Mouse (Mus musculus) frontal cortex, postnatal 14 days (tissue): ENCODE measurements around the gene Kif19a.

Experiments
- DNase-seq, 2 experiments: peaks; one replicate each; pipeline ENCODE4 v3.0.0; 2022; ENCODE audit warnings: low spot score in 2 of 2

Kif19a gene

DNA sequence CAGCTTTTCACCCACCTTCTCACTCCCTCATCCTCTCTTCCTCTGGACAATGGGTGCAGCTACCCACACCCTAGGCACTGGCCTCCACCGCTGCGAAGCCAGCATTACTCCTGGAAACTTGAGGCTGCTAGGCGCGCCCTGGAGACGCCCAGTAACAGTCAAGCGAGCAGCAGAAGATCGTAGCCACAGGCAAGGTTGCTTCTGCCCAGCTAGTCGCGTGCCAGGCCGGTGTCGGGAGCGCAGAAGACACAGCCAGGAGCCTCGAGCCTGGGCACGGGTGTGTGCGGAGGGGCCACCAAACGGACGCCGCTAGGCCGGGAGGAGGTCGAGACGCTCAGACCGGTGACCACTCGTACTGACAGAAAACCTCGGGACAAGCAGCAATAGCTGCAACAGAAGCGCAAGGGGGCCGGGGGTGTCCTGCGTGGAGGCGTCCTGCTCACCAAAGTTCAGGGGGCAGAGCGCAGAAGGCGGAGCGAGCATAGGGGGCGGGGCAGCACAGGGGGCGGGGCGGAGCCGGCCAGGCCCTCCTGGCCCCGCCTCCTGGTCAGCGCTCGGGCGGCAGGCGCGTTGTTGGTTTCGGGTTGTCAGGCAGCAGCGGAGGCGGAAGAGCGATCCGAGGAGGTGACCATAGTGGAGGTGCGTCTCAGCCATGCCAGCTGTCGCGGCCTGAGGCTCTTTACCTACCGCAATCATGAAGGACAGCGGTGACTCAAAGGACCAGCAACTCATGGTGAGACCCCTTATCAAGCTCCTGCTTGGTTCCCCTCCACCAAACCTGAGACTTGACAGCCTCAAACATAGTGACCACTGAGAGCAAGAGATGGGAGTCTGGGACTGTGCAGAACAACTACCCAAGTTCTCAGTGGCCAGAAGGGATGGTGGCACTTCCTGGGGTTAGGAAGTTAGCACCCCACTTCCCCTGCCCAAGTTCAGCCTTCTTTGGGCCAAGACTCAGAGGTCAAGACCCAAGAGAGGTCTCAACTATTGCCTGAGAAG is at the start of gene Kif19a:
Kif19a (plus strand) TSS at position 569 of the 999 bp plus-strand sequence.
- no peak for DNase-seq

DNA sequence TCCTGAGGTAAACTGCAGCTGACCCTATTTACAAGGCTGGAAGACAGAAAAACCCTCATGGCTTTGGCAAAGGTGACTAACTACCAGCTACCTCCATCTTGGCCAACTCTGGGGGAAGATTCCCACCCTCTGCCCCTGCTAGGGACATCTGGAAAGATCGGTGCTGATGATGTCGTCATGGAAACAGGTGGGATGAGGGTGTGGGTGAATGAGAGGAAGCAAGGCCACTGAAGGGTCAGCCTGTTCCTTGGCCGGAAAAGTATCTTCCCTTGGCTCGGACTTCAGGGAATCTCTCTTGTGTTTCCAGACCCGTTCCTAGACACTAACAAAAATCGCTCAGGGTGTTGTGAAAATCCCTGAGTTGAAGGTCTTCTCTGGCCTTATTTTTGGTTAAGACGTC is 49.7 kb upstream of the Kif19a start:
- no peak for DNase-seq

- DNase-seq = no peak
Measured at GRCm38 (mm10) chr11:114720535-114720934, 44.7 kb upstream of the Kif19a start.

- DNase-seq = no peak
Measured at GRCm38 (mm10) chr11:114722438-114722837, 42.8 kb upstream of the Kif19a start.

- no peak for DNase-seq
Measured at GRCm38 (mm10) chr11:114723030-114723429, 42.2 kb upstream of the Kif19a start.

DNA sequence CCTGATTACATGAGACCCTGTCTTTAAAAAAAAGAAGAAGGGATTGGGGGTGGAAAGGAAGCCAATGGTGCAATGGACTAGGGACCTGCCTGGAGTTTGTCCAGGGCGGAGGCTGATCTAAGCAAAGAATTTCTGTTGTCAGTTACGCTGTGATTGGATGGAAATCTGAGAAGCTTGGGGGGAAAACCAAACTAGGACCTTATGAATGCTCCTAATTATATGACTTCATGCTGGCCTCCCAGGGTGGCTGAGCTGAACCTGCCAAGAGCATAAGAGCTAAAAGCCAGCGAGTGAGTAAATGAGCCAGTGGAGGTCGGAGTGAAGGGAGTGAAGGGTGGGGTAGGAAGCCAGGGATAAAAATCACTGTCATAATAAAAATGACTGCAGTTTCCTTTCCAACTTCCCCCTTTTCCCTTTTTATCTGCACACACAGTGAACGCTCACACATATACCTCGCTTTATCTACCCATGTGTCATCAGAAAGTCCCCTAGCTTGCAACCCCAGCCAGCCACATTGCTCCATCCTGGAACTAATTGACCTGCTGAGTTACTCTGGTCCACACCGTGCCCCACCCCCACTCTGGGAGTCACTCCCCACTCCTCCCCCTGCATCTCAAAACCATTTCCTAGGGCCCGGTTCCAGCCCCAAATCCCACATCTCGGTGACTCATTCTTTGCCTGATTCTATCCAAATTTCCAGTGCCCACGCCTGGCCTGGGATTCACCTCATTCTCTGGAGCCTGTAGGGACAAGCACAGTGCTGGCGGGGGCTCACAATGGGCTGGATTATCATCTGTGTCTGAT is 40.2 kb upstream of the Kif19a start:
- no peak for DNase-seq

DNA sequence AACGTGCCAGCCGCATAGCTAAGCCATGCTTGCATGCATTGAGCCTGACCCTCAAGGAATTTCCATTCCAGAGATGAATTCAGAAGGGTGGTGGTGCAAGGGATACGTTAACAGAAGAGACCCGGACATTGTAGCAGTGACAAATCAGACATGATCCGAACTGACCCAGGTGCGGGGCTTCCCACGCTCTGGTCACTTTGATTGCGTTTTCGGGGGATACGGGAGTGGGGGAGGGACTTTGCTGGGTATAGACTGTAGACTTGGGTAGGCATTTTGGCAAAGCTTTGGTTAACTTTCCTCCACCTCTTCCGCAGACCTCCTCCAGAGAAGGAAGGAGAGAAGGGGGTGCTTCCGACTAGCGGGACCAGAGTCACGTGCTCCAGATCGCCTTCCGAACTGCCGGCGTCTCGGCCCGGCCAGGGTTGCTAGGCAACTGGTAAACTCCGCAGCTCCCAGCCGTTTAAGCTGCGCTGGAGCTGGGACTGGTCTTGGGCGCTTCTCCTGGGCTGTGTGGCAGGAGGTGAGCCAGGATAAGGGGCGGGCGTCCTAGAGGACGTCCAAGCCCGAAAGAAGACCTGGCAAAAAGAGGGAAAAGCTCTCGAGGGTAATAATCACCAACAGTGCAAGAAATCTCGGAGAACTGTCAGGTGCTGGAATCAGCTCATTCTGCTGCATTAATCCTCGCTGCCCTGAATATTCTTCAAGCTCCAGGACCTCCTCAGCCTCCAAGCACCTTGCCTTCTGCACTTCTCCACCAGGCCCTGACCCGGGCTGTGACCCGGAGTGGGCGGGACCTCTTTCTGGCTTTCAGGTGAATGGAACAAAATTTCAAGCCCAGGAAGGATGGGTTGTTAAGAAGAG is 38.0 kb upstream of the Kif19a start, which contains the start of gene Dnaic2:
Dnaic2 (plus strand) TSS at position 444 of the 861 bp plus-strand sequence.
- DNase-seq = peak; percentile 49 to 65

- no peak for DNase-seq
Measured at GRCm38 (mm10) chr11:114727826-114728186, 37.4 kb upstream of the Kif19a start.

GRCm38 (mm10) chr11:114728333-114728732 is 36.9 kb upstream of the Kif19a start:
- DNase-seq = no peak

- DNase-seq = no peak
Measured at GRCm38 (mm10) chr11:114729832-114730363, 35.3 kb upstream of the Kif19a start.

- no peak for DNase-seq
Measured at GRCm38 (mm10) chr11:114731711-114732110, 33.5 kb upstream of the Kif19a start.

GRCm38 (mm10) chr11:114732890-114733289 is 32.3 kb upstream of the Kif19a start:
- no peak for DNase-seq

DNA sequence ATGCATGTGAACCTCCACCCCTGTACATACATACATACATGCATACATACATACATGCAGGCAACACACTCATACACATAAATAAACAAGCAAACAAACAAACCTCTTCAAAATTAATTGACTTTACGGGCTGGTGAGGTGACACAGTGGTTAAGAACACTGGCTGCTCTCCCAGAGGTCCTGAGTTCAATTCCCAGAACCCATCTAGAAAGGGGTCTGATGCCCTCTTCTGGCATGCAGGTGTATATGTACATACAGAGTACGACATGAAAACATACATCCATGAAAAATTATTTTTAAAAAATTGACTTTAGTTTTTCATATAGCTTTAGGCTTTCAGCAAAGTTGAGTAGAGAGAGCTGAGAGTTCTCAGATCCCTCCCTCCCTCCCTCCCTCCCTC is 29.1 kb upstream of the Kif19a start:
- DNase-seq = no peak

DNA sequence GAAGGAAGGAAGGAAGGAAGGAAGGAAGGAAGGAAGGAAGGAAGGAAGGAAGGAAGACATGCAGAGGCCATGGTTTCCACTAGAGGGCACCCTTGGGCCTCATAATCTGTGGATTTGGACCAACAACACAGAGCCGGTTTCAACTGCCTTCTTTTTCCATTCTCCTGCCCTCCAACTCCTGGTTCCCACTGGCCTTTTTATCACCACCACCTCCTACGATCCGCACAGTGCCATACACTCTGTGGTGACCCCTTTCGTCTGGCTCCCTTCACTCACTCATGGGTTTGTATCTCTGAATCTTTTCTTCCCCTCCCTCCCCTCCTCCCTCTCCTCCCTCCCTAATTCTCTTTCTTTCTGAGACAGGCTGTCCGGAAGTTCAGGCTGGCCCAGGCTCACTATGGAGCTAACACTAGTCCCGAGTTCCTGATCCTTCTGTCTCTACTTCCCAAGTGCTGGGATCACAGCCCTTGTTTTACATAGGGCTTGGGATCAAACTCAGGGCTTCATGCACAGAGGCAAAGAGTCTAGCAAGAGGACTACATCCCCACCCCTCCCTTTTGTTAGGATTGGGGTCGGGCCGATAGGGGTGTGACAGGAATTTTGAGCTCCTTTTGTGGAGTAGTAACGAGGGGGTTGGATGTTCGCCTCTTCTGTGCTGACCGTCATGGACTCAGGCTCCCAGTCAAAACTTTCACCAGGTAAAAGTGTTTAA is 28.1 kb upstream of the Kif19a start:
- DNase-seq = peak in 1 of 2 experiments; percentile 40

- no peak for DNase-seq
Measured at GRCm38 (mm10) chr11:114740598-114740997, 24.6 kb upstream of the Kif19a start.

GRCm38 (mm10) chr11:114741451-114741850 is 23.7 kb upstream of the Kif19a start:
- DNase-seq = no peak

- peak; percentile 72 to 91 for DNase-seq
Measured at GRCm38 (mm10) chr11:114745134-114745533, 20.1 kb upstream of the Kif19a start.

GRCm38 (mm10) chr11:114747564-114748138 is 17.5 kb upstream of the Kif19a start:
- DNase-seq = no peak

DNA sequence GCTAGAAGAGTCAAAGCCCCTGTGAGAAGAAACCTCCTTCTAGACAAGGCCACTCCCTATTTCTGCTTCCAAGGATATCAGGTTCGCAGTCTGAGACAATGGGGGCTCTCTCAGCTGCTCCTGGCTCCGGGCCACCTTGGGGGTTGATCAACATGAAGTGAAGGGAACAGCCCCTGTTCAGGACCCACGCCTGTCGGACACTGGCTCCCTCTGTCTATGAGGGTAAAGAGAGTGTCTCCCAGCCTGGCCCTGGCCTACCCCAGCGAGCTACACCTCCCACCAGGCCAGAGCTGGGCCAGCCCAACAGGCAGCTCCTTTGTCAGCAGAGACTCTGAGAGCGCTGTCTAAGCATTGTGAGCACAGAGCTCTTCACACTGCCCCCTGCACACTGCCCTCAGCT is 4.7 kb downstream of the Kif19a start:
- peak in 1 of 2 experiments; percentile 18 for DNase-seq

DNA sequence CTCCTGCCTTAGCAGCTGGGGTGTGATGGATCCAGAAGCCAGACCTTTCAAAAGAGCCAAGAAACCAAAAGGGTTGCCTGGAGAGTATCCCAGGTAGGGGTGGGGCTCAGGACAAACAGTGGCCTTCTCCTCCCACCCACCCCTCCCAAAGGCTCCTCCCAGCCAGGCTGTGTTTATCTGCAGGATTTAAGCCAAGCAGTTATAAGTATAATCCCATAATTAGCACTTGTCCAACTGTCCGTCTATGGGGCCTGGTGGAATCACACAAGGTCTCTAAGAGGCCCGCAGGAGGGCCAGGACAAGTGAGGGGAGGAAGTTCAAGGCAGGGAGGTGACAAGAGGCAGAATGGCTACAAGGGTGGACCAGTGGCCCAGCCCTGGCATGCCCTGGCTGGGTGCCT is 6.7 kb downstream of the Kif19a start:
- no peak for DNase-seq
